Mouse (Mus musculus) embryonic facial prominence, embryonic 12.5 days (tissue): Measurements from ENCODE around the gene Vars. TPM values are rescaled to one million over a fixed set of nuclear protein-coding genes. Genes with fewer than 3 reads are reported as not detected.
A peak's percentile ranks its signal among the peaks of the same experiment; 100 is the strongest.

Experiments
- ATAC-seq: fragments of 200-750 bp; cut with Nextera tagmentation; 2 replicates; pipeline ENCODE4 v1.8.0; 2017; ENCODE audit not compliant: insufficient number of reproducible peaks, insufficient read depth, low FRiP score, low TSS enrichment
- H3K27ac ChIP-seq: fragments of 300-500 bp; sonication (generic); 2 replicates; pipeline ENCODE4 v1.5.1; 2016; ENCODE audit warnings: mild to moderate bottlenecking
- H3K27me3 ChIP-seq: fragments of 300-500 bp; sonication (generic); 2 replicates; pipeline ENCODE4 v1.6.1; 2016; ENCODE audit warnings: mild to moderate bottlenecking, moderate library complexity
- H3K36me3 ChIP-seq: fragments of 300-500 bp; sonication (generic); 2 replicates; pipeline ENCODE4 v1.6.1; 2016; ENCODE audit warnings: mild to moderate bottlenecking
- H3K4me1 ChIP-seq: fragments of 300-500 bp; sonication (generic); 2 replicates; pipeline ENCODE4 v1.6.1; 2016
- H3K4me2 ChIP-seq: fragments of 300-500 bp; sonication (generic); replicated peaks from 2 replicates; pipeline ENCODE4 v1.6.1; 2016; ENCODE audit warnings: mild to moderate bottlenecking, moderate library complexity
- H3K4me3 ChIP-seq: fragments of 300-500 bp; sonication (generic); 2 replicates; pipeline ENCODE4 v1.5.1; 2016; ENCODE audit warnings: mild to moderate bottlenecking
- H3K9ac ChIP-seq: fragments of 300-500 bp; sonication (generic); 2 replicates; pipeline ENCODE4 v1.6.1; 2016; ENCODE audit warnings: mild to moderate bottlenecking, moderate library complexity
- H3K9me3 ChIP-seq: fragments of 300-500 bp; sonication (generic); 2 replicates; pipeline ENCODE4 v1.6.1; 2016; ENCODE audit warnings: mild to moderate bottlenecking, moderate library complexity
- WGBS: fragments of 180-500 bp; shearing (Covaris S2); methylation state at CpG from one replicate; pipeline ENCODE4 v1.1.7; 2016; 5-methylcytosine and 5-hydroxymethylcytosine counted together
- polyA plus RNA-seq: library from polyadenylated mRNA; unstranded; fragments of >200 nt; fragmentation: Nextera tagmentation; extraction: Ambion mirVana; gene quantifications from 2 replicates; pipeline ENCODE4 v1.2.1, GENCODE M21; 2016

The Vars gene
- polyA plus RNA-seq, 1 experiment from 2014 or later: 150 TPM

GRCm38 (mm10) chr17:35058316-35058715, 57.5 kb downstream of the Vars start:
- Histone ChIP-seq H3K36me3 (peaks cover 63% of the 10 kb centered on the region), H3K9me3 (no peaks in the 10 kb centered on the region), H3K9ac (no peak overlapping the region), H3K4me1 (peaks cover 13% of the 10 kb centered on the region), H3K4me2 (peak overlapping the region; percentile 98; the same call in 1 of the 2 replicates), H3K27ac (0 out of 2 replicates have a peak overlapping the region, but pooled peaks have one; percentile 96), H3K27me3 (0 out of 2 replicates have a peak, but pooled peaks cover 3% of the 10 kb centered on the region), H3K4me3 (peak overlapping the region; percentile 83; the same call in 1 of the 2 replicates)
- 67% methylated on average over 9 of the region's 9 CpGs for WGBS
- ATAC-seq: no peak

DNA sequence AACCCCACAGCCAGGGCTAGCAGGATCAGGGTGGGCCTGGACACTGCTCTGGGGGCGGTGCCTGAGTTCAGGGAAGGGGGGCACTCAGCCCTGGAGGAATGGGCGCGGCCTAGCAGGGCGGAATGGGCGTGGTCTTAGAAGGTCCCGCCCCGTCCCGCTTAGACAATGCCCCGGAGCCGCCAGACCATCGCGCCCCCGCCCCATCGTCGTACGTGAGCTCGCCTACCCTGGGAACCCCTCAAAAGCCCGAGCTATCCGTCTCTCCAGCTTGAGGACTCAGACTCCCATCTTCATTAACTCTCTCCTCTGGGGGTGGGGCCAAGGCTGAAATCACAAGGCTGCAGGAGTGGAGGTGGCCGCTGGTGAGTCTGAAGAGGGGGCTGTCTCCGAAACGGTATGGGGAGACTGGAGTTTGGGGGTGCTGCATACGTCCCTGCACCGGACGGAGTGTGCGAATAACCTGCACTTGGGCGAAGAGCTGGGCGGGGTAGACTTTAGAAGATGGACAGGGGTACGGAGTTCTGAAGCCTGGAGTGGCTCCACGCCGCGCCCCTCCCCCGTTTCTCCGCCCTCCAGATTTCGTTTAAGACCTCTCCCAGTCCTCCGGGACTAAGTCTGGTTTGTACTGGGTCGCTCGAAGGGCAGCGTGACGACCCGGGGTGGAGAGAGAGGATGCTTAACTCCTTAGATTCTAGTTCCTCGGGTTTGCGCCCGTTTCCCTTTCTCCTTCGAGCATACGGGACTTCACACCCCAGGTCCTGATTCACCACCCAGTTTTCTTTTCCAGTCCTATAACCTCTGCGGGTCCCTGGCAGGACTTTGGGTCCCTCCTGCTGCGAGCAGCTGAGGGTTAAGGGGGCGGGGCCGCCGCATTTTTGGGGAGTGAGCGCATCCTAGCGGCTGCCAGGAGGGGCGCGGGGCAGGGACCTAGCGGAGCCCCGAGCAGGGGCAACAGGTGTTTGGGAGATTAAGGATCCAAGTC, 58.4 kb downstream of the Vars start, which contains the start of gene Ddah2:
Ddah2 (plus strand) TSS at position 125 of the 982 bp plus-strand sequence.
- H3K4me3 ChIP-seq: peak within 1 kb of the TSS; percentile 83
- peak within 1 kb of the TSS; percentile 98 for H3K4me2 ChIP-seq
- peaks cover 59% of the 10 kb centered on the region for H3K36me3 ChIP-seq
- peak within 1 kb of the TSS; percentile 86 for H3K9ac ChIP-seq
- H3K9me3 ChIP-seq: no peaks in the 10 kb centered on the region
- WGBS: 1% methylated on average over 57 of the region's 57 CpGs
- peak within 1 kb of the TSS; percentile 96 for H3K27ac ChIP-seq
- H3K4me1 ChIP-seq: peaks cover 15% of the 10 kb centered on the region
- H3K27me3 ChIP-seq: 0 out of 2 replicates have a peak, but pooled peaks cover 10% of the 10 kb centered on the region
- peak; percentile 86 for ATAC-seq

GRCm38 (mm10) chr17:35060071-35060470, 59.3 kb downstream of the Vars start:
- Histone ChIP-seq H3K27me3 (peaks cover 17% of the 10 kb centered on the region), H3K27ac (peak overlapping the region; percentile 96; the same call in 1 of the 2 replicates), H3K36me3 (peaks cover 53% of the 10 kb centered on the region), H3K4me3 (peak overlapping the region; percentile 83), H3K4me1 (peaks cover 24% of the 10 kb centered on the region), H3K9ac (peak overlapping the region; percentile 86), H3K4me2 (peak overlapping the region; percentile 98), H3K9me3 (no peaks in the 10 kb centered on the region)
- WGBS: 30% methylated on average over 14 of the region's 14 CpGs
- no peak for ATAC-seq

- Histone ChIP-seq H3K27me3 (peaks cover 25% of the 10 kb centered on the region), H3K4me1 (peaks cover 30% of the 10 kb centered on the region), H3K36me3 (peaks cover 47% of the 10 kb centered on the region), H3K9me3 (no peaks in the 10 kb centered on the region), H3K4me3 (peak overlapping the region; percentile 83), H3K4me2 (peak overlapping the region; percentile 98), H3K9ac (peak overlapping the region; percentile 86), H3K27ac (no peak overlapping the region)
- 57% methylated on average over 22 of the region's 22 CpGs for WGBS
- no peak for ATAC-seq
Measured at GRCm38 (mm10) chr17:35060737-35061297, 60.0 kb downstream of the Vars start.

GRCm38 (mm10) chr17:35061299-35061698, 60.5 kb downstream of the Vars start:
- peaks cover 30% of the 10 kb centered on the region for H3K4me1 ChIP-seq
- H3K36me3 ChIP-seq: peaks cover 43% of the 10 kb centered on the region

DNA sequence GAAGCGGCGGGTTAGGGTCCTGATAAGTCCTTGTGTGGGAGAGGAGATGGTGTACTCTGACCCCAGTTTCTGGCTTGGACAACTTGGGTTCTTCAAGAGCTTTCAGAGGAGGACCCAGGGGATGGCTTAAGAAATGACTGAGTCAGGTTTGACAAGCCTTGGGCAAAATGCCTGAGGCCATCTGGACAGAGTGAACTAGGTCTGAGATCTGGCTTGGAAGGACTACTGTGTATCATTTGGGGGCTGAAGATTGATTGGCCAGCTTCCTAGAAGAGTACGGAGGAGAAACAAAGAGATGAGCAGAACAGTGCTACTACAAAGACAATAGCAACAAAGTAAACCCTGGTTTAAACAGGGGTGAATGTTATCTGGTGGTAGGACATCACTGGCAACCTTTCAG, 62.7 kb downstream of the Vars start:
- Histone ChIP-seq H3K4me1 (peaks cover 30% of the 10 kb centered on the region), H3K9ac (no peak overlapping the region), H3K9me3 (no peaks in the 10 kb centered on the region), H3K36me3 (peaks cover 32% of the 10 kb centered on the region), H3K4me2 (no peak overlapping the region), H3K27me3 (peaks cover 50% of the 10 kb centered on the region), H3K4me3 (no peak overlapping the region), H3K27ac (no peak overlapping the region)
- 90% methylated on average over 3 of the region's 3 CpGs for WGBS
- ATAC-seq: no peak

More at GRCm38 (mm10) chr17:35061299-35061698, 60.5 kb downstream of the Vars start:
- WGBS: 79% methylated on average over 8 of the region's 8 CpGs
- Histone ChIP-seq H3K9me3 (no peaks in the 10 kb centered on the region), H3K27me3 (peaks cover 29% of the 10 kb centered on the region), H3K4me3 (peak overlapping the region; percentile 19; the same call in 1 of the 2 replicates), H3K27ac (no peak overlapping the region), H3K9ac (0 out of 2 replicates have a peak overlapping the region, but pooled peaks have one; percentile 31), H3K4me2 (peak overlapping the region; percentile 98; the same call in 1 of the 2 replicates)
- ATAC-seq: no peak

DNA sequence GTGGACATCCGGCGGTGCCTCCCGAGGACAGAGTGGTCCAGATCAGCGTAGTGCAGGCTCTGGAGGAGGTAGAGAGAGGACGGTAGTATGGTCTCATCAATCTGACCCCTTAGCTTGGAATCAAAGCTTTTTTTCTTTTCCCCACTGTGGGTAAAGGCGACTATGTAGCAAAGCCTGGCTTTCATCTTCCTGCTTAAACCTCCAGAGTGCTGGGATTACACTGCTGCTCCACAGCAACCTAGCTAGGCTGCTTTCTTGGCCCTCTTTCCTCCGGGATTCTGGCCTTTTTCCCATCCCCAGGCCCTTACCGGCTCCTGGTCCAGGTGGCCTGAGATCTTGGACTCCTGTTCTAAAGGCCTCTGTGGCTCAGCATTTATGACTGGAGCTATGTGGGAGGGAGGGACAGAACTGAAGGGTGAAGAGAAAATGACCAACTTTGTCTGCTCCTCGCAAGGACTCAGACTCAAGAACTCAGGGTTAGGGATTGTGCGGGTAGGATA, 63.6 kb downstream of the Vars start:
- Histone ChIP-seq H3K9me3 (no peaks in the 10 kb centered on the region), H3K4me3 (0 out of 2 replicates have a peak overlapping the region, but pooled peaks have one; percentile 33), H3K4me2 (peak overlapping the region; percentile 55), H3K27ac (peak overlapping the region; percentile 69), H3K9ac (no peak overlapping the region; the same call in 1 of the 2 replicates), H3K27me3 (peaks cover 53% of the 10 kb centered on the region), H3K36me3 (peaks cover 32% of the 10 kb centered on the region), H3K4me1 (peaks cover 30% of the 10 kb centered on the region)
- WGBS: 24% methylated on average over 10 of the region's 10 CpGs
- ATAC-seq: no peak

DNA sequence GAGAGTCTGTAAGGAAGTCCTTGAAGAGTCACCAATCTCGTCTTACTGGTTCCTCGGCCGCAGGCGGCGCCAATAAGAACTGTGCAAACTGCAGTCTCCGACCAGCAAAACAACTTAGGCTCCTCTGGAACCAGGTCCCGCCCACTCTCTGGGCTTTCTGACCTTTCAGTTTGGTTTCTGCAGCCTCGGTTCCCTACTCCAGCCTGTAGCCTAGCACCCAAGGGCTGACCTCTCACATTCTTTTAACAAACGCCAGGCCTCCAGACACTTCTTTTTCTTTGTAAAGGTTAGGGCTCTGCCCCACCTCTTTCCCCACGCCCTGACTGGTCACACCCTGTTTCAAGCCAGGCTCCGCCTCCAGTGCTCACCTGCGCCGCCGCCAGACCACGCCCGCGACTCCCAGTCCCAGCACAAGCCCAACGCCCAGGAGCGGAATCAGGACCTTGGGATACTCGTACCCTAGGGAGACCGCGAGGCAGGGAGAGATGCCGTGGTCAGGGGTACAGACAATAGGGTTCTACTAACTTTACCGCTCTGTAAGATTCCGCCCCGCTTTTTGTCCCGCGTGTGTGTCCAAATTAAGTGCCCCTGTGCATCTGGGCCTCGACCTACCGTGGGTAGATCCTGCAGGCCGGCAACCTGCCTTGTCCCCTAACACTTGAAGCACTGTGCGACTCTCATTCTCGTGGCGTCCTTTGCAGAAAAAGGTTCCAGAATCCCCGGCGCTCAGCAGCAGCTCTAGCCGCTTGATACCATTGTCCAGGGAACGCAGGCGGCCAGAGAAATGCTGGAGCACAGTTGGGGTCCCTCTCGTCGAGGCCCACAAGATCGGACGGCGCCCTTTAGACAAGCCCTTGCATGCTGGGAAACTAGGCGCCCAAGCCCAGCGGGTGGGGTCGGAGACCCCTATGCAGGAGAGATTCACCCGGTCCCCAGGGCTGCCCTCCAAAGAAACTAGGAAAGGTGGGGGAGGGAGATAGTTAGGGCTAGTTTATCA, 64.5 kb downstream of the Vars start, which contains the start of gene Ly6g6c:
Ly6g6c (plus strand) TSS at position 438 of the 997 bp plus-strand sequence.
- peak; percentile 17; the same call in 1 of the 2 replicates for ATAC-seq
- Histone ChIP-seq H3K9me3 (no peaks in the 10 kb centered on the region), H3K4me1 (peaks cover 26% of the 10 kb centered on the region), H3K27ac (peak within 1 kb of the TSS; percentile 69), H3K4me2 (peak within 1 kb of the TSS; percentile 55), H3K27me3 (peaks cover 55% of the 10 kb centered on the region), H3K9ac (peak within 1 kb of the TSS; percentile 1; the same call in 1 of the 2 replicates), H3K36me3 (peaks cover 32% of the 10 kb centered on the region), H3K4me3 (peak within 1 kb of the TSS; percentile 33)
- WGBS: 1% methylated on average over 48 of the region's 48 CpGs
